Mouse (Mus musculus) frontal cortex, postnatal 25 days (tissue): Measurements from ENCODE around the gene Cnnm4.

Source experiments
- DNase-seq, 2 experiments: peaks; one replicate each; pipeline ENCODE4 v3.0.0; 2022; ENCODE audit warnings: low spot score in 2 of 2

Cnnm4 gene

DNA sequence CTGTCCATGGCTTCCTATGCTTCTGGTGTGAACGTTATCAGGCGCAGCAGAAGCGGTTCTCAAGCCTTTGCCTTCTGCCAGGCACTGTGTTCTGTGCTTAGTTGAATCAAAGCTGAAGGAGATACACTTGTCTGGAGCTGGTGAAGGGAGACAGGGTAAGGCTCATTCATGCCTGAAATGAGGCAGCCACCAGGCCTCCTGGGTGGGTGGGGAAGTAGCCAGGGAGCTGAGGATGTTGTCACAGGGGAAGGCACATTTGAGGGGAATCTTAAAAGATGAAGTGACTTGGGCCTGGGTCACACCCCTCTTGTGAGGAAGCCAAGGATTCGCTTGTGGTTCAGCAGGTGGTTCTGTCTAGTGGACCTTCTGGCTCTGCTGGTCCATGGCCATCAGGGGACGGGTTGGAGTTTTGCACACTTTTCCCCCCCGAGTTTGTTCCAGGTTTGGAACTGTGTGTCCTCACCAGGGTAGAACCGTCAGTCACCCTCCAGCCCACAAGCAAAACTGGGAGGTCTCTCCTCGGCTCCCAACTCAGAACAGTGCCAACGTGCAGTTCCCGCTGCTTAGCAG, 1.9 kb downstream of the Cnnm4 start:
- no peak for DNase-seq

- no peak for DNase-seq
These were observed 3.2 kb downstream of the Cnnm4 start for GRCm38 (mm10) chr1:36474646-36475045.

- no peak for DNase-seq
These were observed 4.2 kb downstream of the Cnnm4 start for GRCm38 (mm10) chr1:36475480-36476110.

DNA sequence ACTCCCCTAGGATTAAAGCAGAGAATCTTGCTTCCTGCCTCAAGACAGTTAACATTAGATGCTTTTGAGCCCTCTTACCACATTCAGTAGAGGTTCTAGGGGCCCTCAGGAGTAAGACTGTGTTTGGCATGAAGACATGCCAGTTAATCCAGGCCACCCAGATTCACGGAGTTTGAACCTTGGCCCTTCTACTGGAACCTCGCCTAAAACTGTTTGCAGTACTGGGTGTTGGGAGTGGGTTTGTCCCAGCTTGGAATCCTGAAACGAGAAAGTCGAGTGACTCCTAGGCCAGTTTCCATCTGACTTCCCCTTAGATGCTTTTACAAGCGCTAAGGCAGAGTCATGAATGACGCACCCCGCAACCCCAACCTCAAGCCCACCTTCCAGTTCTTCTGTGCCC, 5.0 kb downstream of the Cnnm4 start:
- DNase-seq: no peak

GRCm38 (mm10) chr1:36478343-36478795, 6.9 kb downstream of the Cnnm4 start:
- DNase-seq: no peak

DNA sequence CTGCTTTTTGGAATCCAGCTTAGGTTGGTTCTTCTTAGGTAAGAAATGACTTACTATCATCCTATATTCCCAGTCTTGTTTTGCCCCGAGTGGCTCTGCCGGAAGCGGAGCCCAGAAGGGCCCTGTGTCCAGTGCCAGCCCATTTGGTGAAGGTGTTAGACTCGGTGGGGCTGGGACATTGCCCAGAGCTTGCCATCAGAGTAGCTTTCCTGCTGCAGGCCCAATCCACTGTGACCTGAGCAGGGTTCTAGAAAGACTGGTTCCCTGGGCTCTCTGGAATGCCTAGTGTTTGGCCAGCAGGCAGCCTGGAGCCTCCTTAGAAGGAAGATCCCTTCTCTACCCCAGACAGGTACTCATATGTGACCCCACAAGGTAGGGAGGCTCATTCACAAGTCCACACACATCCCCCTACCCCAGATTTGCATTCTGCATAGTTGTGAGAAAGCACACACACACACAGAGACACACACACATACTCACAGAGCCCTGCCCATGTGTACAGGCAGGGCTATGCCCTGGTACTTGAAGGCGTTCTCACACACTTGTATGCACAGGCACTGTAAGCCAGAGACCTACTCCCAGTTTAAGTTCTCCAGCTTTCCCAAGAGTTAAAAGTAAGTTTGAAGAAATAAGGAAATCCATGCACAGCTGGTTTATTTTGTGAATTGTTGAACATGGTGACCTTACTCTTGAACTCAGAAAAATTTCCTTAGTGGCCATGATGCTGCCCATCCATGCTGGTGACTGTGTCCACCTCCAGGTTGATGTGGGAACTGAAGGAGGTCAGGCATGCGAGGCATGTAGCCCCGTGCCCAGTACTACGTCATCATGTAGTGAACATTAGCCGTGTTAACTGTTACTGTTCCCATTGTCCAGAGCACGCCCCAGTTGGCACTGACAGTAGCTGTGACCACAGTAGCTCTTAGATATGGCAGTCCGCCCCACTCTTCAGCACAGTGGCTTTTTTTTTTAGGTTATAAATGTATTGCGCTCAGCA, 8.8 kb downstream of the Cnnm4 start:
- no peak for DNase-seq

DNA sequence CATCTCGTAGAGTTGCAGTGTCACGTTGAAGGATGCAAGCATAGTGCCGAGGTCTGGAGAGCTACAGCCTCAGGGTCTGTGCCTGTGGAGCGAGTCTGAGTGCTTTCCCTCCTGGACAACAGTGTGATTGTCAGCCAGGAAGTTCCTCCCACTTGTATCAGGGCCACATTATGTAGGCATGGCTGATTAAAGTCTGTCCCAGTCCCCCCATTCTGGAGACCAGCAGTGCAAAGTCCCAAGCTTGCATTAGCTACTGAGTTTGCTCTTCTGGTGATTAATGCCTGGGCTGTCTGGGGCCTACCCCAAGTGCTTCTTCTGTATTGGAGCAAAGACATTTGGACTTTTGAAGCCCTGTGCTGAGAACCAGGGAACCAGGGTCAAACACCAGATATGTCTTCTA, 12.4 kb downstream of the Cnnm4 start:
- DNase-seq: no peak

- DNase-seq: no peak
These were observed 13.7 kb downstream of the Cnnm4 start for GRCm38 (mm10) chr1:36485080-36485479.

DNA sequence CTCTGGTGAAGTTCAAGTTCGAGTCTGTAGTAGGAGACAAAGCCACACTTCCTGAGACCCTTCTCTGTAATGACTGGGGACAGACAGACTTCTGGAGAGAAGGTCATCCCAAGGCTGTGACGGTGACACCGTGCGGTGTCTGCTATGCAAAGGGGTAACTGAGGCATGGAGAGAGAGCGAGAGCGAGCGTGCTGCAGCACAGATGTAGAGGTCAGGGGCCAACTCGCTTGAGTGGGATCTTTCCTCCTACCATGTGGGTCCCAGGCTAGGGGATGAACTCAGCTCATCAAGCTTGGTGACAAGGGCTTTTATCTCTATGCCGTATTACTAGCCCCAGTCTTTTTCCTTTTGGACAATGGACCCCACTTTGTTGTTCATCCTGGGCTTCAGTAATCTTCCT, 15.7 kb downstream of the Cnnm4 start:
- DNase-seq: no peak

- DNase-seq: no peak
These were observed 18.2 kb downstream of the Cnnm4 start for GRCm38 (mm10) chr1:36489661-36490060.

GRCm38 (mm10) chr1:36492416-36493139, 21.2 kb downstream of the Cnnm4 start:
- no peak for DNase-seq

DNA sequence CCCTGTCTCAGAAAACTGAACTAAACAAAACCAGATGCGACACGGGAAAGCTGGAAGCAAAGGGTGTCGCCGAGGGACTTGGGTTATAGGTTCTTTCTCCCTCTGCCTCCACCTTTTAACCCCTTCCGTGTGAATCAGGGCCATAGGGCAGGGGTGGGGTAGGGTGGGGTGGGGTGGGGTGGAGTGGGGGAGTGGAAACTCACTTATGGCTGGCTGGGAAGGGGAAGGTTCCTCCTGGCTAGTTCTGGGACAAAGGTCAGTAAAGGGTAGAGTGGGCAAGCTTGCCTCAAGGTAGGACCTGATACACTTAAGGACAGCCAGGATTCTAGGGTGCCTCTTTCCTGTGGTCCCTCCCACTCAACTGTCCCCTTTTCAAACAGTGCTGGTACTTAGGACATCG, 21.9 kb downstream of the Cnnm4 start:
- DNase-seq: no peak

DNA sequence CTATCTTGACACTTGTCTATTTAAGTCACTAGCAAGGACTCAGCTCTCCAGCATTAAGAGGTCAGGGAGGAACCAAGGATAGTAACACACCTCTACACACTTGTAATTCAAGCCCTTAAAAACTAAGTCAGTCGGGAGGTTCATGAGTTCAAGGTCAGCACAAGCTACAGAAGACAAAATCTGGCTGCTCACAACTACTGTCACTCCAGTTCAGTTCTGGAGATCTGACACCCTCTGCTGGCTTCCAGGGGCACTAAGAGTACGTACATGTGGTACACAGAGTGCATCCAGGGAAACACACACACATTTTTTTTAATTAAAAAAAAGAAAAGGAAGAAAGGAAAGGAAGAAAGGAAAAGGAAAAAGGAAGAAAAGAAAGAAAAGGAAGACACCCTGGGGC, 25.3 kb downstream of the Cnnm4 start:
- DNase-seq: no peak

GRCm38 (mm10) chr1:36497312-36497711, 25.9 kb downstream of the Cnnm4 start:
- no peak for DNase-seq

- DNase-seq: peak; percentile 65 to 76
These were observed 29.8 kb downstream of the Cnnm4 start for GRCm38 (mm10) chr1:36501261-36501660.

- no peak for DNase-seq
These were observed 36.8 kb downstream of the Cnnm4 start for GRCm38 (mm10) chr1:36508238-36508637.

- DNase-seq: peak; percentile 99 to 100
These were observed 40.0 kb downstream of the Cnnm4 start, which contains the start of gene Cnnm3 for GRCm38 (mm10) chr1:36511289-36512021. TSS of gene Cnnm3 (plus strand) at chr1:36511867.

GRCm38 (mm10) chr1:36512089-36512965, 40.9 kb downstream of the Cnnm4 start:
- DNase-seq: peak; percentile 25 to 33

DNA sequence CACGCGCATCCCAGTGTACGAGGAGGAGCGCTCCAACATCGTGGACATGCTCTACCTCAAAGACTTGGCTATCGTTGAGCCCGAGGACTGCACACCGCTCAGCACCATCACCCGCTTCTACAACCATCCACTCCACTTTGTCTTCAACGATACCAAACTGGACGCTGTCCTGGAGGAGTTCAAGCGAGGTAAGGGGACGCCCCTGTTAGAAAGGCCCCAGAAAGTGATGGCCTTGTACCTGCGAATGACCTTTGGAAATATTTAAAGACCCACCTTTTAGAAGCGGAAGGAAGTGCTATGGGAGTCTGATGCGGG, 41.5 kb downstream of the Cnnm4 start:
- DNase-seq: no peak

- DNase-seq: no peak
These were observed 41.9 kb downstream of the Cnnm4 start for GRCm38 (mm10) chr1:36513310-36513709.
